In genomic region chr12:17663991-17664635, GRCm38 (mm10) we compare ENCODE assay signal across 18 mouse cellular contexts. TPM values are rescaled to one million over a fixed set of nuclear protein-coding genes. Genes with fewer than 3 reads are reported as not detected.
A peak's percentile ranks its signal among the peaks of the same experiment; 100 is the strongest.
DNase-seq lines count a peak whose midpoint lies in the region; ATAC-seq lines count a peak whose summit lies in the region.
"Had no signal": no experiment of that assay in that cellular context is flagged by ENCODE, and none has a peak within 500 bp of the region (broad histone marks: within the 10 kb centered on the region; RNA-seq: fewer than 3 reads in every experiment).

No protein-coding gene starts in this region.

- no peak overlapping the region for H3K27ac ChIP-seq in kidney, embryonic 15.5 days
- H3K27ac ChIP-seq in limb, embryonic 10.5 days = no peak overlapping the region
- H3K27ac ChIP-seq: gastrocnemius, adult 2 months; heart, adult 2 months; layer of hippocampus, adult 2 months; limb, embryonic 13.5 days; stomach, embryonic 15.5 days had no signal

- no peak overlapping the region for H3K4me2 ChIP-seq in kidney, embryonic 15.5 days
- H3K4me2 ChIP-seq: limb, embryonic 13.5 days; stomach, embryonic 15.5 days had no signal

- DNase-seq in kidney, adult 9 months = peak; percentile 40
- DNase-seq in cerebellum, adult 8-10 months = peak; percentile 79
- peak; percentile 52 for DNase-seq in gonadal fat pad, adult 2 months (ENCODE audit: low read depth)
- DNase-seq in MN1 (ENCODE audit: low spot score) = no peak
- DNase-seq in limb, embryonic 10.5 days (ENCODE audit: low spot score) = no peak
- DNase-seq: forebrain, postnatal 0 days; gastrocnemius, adult 2 months; heart, adult 2 months; lung, postnatal 10 days; spleen, adult 18-20 months; thymus, adult 2 months had no signal

- WGBS in kidney, embryonic 15.5 days = 79% methylated on average over 9 of the region's 9 CpGs
- 89% methylated on average over 9 of the region's 9 CpGs for WGBS in limb, embryonic 10.5 days

- H3K36me3 ChIP-seq in kidney, embryonic 15.5 days = no peaks in the 10 kb centered on the region
- H3K36me3 ChIP-seq in limb, embryonic 10.5 days = no peaks in the 10 kb centered on the region
- H3K36me3 ChIP-seq: limb, embryonic 13.5 days; stomach, embryonic 15.5 days had no signal

- no peak for ATAC-seq in kidney, embryonic 15.5 days (replicated peaks; ENCODE audit: low FRiP score)
- no peak for ATAC-seq in frontal cortex, adult (ENCODE audit: low TSS enrichment)
- ATAC-seq: forebrain, postnatal 0 days; Patski had no signal

- no peaks in the 10 kb centered on the region for H3K9me3 ChIP-seq in kidney, embryonic 15.5 days (replicated peaks)
- no peaks in the 10 kb centered on the region for H3K9me3 ChIP-seq in limb, embryonic 10.5 days (replicated peaks)
- H3K9me3 ChIP-seq: limb, embryonic 13.5 days; megakaryocyte, embryonic 14.5 days; stomach, embryonic 15.5 days had no signal

- H3K4me3 ChIP-seq in kidney, embryonic 15.5 days (replicated peaks) = no peak overlapping the region
- H3K4me3 ChIP-seq in limb, embryonic 10.5 days = no peak overlapping the region
- H3K4me3 ChIP-seq: gastrocnemius, adult 2 months; heart, adult 2 months; layer of hippocampus, adult 2 months; limb, embryonic 13.5 days; megakaryocyte, embryonic 14.5 days; stomach, embryonic 15.5 days had no signal

- peaks cover 20% of the 10 kb centered on the region for H3K4me1 ChIP-seq in kidney, embryonic 15.5 days
- H3K4me1 ChIP-seq in limb, embryonic 10.5 days = peaks cover 6% of the 10 kb centered on the region

- H3K27me3 ChIP-seq in kidney, embryonic 15.5 days = no peaks in the 10 kb centered on the region
- no peaks in the 10 kb centered on the region for H3K27me3 ChIP-seq in limb, embryonic 10.5 days (ENCODE audit: low read depth, poor library complexity, severe bottlenecking)
- H3K27me3 ChIP-seq: limb, embryonic 13.5 days; Patski; stomach, embryonic 15.5 days had no signal

- H3K9ac ChIP-seq in kidney, embryonic 15.5 days = no peak overlapping the region
- H3K9ac ChIP-seq: forebrain, postnatal 0 days; limb, embryonic 13.5 days; stomach, embryonic 15.5 days had no signal

RNA-seq across cellular contexts. Expression of gene Hpcal1, which starts 26.5 kb away (rescaled TPM):
- polyA plus RNA-seq in kidney, embryonic 15.5 days (2015; fragmentation: Nextera tagmentation; extraction: Ambion mirVana) = 51.4 and 55.5 TPM in 2 replicates
- polyA plus RNA-seq in gonadal fat pad, adult 2 months (2012; rRNA removed) = 136 and 141 TPM in 2 replicates
- 34.2 and 35.3 TPM in 2 replicates for polyA plus RNA-seq in limb, embryonic 10.5 days (2016; fragmentation: Nextera tagmentation; extraction: Ambion mirVana)

Comparison
In these comparisons a context has a peak if more than half of its experiments do, and no peak if none do; other contexts are left out.
1. DNase-seq: peak in kidney, adult 9 months (single experiment), cerebellum, adult 8-10 months (single experiment) and gonadal fat pad, adult 2 months (single experiment); none in MN1 (single experiment) and limb, embryonic 10.5 days (single experiment).